Comparison of ENCODE assay signal across 8 mouse cellular contexts in the genomic region with DNA sequence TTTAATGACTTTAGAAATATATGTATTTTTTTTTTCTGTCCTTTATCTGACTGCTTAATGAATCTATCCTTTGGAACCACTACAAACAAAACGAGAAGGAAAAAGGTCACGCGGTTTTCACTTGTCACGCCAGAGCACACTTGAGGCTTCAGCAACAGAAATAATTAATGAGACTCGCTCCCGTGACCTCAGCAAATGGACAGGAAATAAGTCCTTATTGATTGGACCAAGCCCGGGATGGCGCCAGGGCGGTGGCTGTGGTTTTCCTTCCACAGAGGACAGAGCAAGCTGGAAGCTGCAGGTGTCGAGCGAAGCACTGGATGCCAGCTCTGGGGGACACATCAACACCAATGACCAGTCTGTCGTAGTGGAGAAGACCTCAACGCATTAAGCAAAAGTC. TPM values are rescaled to one million over a fixed set of nuclear protein-coding genes. Genes with fewer than 3 reads are reported as not detected.
DNase-seq lines count a peak whose midpoint lies in the region.

No protein-coding gene starts in this region.

- peak; percentile 4 for DNase-seq in lung, postnatal 10 days
- DNase-seq in lung, postnatal 25 days (ENCODE audit: low spot score) = no peak
- peak; percentile 59 for DNase-seq in kidney, adult 11 months
- peak; percentile 48 for DNase-seq in mesoderm, embryonic 11.5 days (ENCODE audit: low read depth, low spot score)
- DNase-seq in yolk sac, embryonic 10.5 days (ENCODE audit: low spot score) = peak; percentile 27
- DNase-seq in ovary, adult 18-20 months (ENCODE audit: low spot score) = no peak
- no peak for DNase-seq in gastrocnemius, postnatal 25 days
- DNase-seq in layer of hippocampus, postnatal 10 days (ENCODE audit: low spot score in 2 of 2) = no peak

RNA-seq across cellular contexts. Expression of a gene that starts 38.6 kb away (rescaled TPM):
- total RNA-seq in gastrocnemius, postnatal 25 days (2021) = 1 to 10 TPM; 2.9 to 3.6 TPM
- total RNA-seq in layer of hippocampus, postnatal 10 days (2021) = 1 to 10 TPM; 5.8 to 8.9 TPM

Comparison
In these comparisons a context has a peak if more than half of its experiments do, and no peak if none do; other contexts are left out.
1. DNase-seq: peak in lung, postnatal 10 days (single experiment), kidney, adult 11 months (single experiment), mesoderm, embryonic 11.5 days (single experiment) and yolk sac, embryonic 10.5 days (single experiment); none in lung, postnatal 25 days (single experiment), ovary, adult 18-20 months (single experiment), gastrocnemius, postnatal 25 days (single experiment) and layer of hippocampus, postnatal 10 days (0 of 2).